Mouse (Mus musculus): ENCODE data around the gene Stx19. TPM values are rescaled to one million over a fixed set of nuclear protein-coding genes. Genes with fewer than 3 reads are reported as not detected.

The Stx19 gene
- total RNA-seq (2021), result not detected
- long read RNA-seq, experiment 1, result 0 reads
- long read RNA-seq, experiment 2, result 0 reads

DNA sequence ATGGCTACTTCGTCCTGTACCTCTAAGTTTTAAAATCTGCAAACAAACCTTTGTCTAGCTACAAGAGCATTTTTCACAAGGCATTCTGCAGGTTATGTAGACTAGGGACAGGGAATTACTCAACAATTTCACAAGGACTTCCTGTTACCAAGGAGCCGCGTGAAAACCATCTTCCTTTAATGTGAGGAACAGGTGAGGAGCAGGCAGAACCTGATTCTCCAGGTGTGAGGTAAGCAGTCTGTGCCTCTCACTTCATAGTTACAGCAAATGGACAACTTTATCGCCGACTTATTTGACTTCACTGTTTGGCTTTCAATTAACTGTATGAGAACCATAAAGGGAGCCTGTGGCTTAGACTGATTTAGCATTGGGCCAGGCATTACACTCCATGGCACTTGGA, at the start of gene Stx19:
Gene Stx19 (plus strand): TSS at position 186 of the 400 bp plus-strand sequence.
- intact Hi-C loops (cut with DNase I), result no loop called here
- no peak for DNase-seq (ENCODE audit: low spot score in 2 of 2)

DNA sequence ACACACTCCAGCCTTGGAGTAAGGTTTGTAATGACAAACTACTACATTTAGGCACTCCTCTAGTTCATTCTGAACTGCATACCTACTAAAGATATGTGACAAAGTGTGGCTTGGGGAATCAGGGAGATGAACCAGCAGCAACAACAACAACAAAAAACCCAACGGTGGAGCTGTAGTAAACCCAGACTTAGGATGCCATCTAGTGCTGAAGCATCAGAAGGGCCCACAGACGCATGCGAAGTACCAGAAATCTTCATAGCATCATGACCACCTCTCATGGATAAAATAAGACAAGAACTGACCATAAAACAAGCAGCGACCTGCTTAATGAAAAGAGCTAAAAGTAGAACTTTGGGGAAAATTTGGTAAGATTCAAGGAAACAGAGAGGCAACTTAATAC, 41.0 kb upstream of the Stx19 start:
- intact Hi-C loops (cut with DNase I), result no loop called here

DNA sequence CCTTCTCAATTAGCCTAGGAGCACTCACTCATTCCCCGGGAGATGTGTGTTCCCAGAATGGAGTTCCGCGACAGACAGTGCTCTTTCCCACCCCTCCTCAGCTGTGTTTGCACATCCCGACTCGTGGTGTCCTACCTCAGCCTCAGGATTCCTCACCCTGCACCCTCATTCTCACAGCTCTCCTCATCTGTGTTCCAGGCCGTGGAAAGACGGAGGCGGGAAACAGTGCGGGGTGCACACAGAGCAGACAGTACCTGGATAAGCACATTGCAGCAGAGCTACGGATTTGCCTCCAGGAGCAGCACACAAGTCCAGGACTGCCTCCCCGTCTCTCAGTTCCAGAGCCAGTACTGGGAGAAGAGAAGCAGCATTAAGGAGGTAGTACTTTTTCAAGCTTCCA, 38.4 kb upstream of the Stx19 start:
- no peak for DNase-seq (ENCODE audit: low spot score in 2 of 2)
- intact Hi-C loops (cut with DNase I), result no loop called here

More for the DNA sequence above, 41.0 kb upstream of the Stx19 start:
- peak; percentile 9 to 31 for DNase-seq (ENCODE audit: low spot score in 2 of 2)

DNA sequence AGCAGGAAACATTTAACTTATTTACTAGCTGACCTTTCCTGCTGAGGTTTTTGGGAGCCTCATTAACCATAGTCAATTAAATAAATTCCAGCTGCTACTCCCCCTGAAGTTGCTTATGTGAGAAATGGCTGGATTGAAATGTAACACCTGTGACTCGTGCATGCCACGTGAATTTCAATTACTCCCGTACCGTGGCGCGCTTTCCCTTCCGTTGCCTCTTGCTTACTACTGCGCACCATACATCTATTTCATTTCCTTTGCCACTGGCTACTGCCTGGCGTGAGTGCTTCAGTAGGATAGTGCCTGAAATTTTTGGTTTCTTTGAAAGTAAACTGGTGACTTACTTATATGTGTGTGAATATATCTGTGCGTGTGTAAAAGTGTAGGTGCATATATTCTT, 36.2 kb upstream of the Stx19 start:
- no peak for DNase-seq (ENCODE audit: low spot score in 2 of 2)
- intact Hi-C loops (cut with DNase I), result no loop called here

DNA sequence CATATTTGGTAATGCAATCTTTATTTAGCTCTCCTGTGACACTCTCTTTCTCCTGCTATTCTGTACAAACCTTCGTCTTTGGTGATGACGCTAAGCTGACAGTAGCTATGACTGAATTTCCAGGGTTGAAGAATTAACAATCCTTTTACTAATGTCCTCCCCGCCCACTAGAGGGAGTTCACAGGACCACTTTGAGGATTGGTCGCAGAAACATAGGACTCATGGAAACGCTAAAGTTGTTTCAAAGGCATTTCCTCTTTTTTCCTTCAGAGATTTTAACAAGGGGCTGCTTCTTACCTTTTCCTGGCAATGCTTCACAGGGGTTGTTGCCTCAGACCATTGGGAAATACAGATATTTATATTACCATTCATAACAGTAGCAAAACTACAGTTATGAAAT, 32.2 kb upstream of the Stx19 start:
- DNase-seq (ENCODE audit: low spot score in 2 of 2), result no peak
- intact Hi-C loops (cut with DNase I), result no loop called here

DNA sequence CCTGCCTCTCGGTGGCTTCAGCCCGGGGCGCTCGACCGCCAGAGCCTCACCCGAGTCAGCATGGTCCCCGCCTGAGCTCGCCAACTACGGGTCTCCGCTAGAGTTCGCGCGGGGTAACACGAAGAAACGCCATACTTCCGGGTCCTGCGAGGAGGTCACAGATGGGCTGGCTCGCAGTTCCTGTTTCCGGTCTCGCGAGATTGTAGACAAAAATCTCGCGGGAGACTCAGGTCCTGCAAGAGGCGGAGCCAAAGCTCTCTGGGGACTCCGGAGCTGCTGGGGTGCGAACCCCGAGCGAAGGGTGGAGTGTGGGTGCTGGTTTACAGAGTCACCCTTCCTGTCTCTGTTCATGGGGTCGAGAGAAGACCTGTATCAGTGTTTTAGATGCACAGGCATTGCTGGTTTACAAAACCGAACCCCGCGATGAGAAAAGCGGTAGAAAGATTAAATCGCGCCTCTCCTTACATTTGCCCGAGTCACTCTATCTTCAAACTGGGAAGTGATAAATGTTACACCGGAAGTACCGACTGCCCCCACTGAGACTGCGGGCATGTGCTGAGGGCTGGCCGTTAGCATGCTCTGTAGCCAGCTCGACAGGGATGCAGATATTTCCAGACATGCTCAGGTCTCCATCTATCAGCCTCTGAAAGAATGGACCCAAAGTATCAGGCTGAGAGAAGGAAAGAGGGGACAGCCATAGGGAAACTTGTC, 27.7 kb upstream of the Stx19 start, which contains the start of gene Nsun3:
Gene Nsun3 (minus strand): TSS at position 198 of the 711 bp plus-strand sequence.
- intact Hi-C loops (cut with DNase I), result loop anchor here (5.0 kb wide), 1 partner anchor 36 kb away; no protein-coding TSS in a partner anchor
- peak; percentile 94 to 97 for DNase-seq (ENCODE audit: low spot score in 2 of 2)

DNA sequence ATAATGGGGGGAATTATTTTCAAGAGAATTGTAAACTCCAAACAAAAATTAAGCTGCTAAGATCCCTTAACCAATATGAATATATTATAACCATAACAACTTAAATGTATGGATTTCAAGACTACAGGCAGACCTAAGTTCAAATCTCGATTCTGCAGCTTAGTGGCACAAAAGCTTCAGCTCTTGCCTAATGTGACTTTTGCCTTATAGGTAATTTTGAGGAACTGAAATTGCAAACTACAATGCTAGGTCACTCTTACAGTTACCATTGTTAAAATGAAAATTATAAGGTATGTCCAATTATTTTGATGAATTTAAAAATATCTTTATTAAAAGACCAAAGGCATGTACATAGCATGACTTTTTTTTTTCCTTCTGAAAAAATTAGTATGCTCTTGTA, 17.9 kb upstream of the Stx19 start:
- no peak for DNase-seq (ENCODE audit: low spot score in 2 of 2)
- intact Hi-C loops (cut with DNase I), result no loop called here

DNA sequence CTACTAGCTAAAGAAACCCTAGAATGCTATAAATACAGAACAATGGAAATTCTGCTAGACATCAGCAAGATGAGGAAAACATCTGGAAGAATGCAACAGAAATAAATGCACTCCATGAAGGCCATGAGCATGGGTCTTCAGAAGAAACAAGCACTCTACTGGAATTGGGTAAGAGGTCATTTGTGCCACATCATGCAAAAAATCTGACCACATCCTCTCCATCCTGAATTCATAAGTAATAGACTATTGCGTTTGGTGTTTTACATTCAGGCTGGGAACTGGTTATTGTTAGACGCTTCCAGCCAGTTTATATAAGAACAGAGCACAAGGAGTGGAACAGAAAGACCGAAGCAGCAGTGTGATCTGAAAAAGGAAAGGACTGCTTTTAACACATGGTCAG, 15.7 kb upstream of the Stx19 start:
- no peak for DNase-seq (ENCODE audit: low spot score in 2 of 2)
- intact Hi-C loops (cut with DNase I), result no loop called here

DNA sequence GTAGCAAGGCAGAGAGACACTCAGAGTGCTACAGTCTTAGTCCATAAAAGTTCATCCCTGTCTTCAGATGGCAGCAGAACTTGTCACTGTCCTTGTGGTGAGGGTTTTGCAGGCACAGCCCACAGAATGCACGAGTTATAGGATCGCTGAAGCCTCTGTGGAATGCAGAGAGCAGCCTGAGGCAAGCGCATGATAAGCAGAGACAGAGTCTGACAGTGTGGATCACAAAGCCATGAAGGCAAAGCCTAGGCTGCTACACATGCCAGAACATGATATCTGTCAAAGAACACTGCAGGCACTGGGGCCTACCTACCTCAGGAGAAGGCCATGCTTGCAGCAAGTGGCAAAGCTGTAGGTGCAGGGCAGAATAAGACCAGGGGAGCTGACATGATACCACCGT, 15.1 kb upstream of the Stx19 start:
- intact Hi-C loops (cut with DNase I), result no loop called here

DNA sequence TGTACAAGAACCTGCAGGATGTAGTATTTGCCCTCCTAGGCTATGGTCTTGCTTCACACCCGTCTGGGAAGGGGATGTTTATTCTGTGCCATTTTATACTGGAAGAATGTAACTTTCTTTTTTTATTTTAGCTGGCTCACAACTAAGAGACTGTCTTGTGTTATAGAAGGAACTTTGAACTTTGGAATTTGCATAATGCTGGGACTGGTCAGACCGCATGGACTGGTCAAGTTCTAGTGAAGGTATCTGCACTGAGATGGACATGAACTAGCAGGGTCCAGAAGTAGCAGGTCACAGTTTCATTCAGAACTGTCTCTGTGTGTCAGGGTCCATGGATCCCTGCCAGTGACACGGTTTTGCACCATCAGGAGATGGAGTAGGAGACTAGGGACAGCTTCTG, 14.6 kb upstream of the Stx19 start:
- DNase-seq (ENCODE audit: low spot score in 2 of 2), result no peak

More for the DNA sequence above, 15.1 kb upstream of the Stx19 start:
- no peak for DNase-seq (ENCODE audit: low spot score in 2 of 2)

DNA sequence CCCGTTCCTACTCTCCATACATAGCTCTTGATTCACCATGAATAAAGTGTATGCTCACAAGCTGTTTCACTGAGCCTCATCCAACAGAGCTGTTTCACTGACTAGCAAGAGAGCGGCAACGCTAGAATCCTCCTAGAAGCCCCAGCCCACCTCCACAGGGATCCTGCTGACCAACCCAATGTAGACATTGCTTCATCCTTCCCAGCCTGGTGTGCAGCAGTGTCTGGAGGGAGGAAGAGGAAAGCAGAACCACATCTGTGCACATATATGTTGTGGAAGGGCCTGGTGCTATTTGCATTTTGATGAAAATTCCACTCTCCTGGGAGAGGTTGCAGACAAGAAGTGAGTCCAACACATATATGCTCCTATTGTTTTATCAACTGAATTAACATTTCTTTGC, 9.9 kb upstream of the Stx19 start:
- intact Hi-C loops (cut with DNase I), result no loop called here
- no peak for DNase-seq (ENCODE audit: low spot score in 2 of 2)

More for the DNA sequence above, 14.6 kb upstream of the Stx19 start:
- intact Hi-C loops (cut with DNase I), result no loop called here

DNA sequence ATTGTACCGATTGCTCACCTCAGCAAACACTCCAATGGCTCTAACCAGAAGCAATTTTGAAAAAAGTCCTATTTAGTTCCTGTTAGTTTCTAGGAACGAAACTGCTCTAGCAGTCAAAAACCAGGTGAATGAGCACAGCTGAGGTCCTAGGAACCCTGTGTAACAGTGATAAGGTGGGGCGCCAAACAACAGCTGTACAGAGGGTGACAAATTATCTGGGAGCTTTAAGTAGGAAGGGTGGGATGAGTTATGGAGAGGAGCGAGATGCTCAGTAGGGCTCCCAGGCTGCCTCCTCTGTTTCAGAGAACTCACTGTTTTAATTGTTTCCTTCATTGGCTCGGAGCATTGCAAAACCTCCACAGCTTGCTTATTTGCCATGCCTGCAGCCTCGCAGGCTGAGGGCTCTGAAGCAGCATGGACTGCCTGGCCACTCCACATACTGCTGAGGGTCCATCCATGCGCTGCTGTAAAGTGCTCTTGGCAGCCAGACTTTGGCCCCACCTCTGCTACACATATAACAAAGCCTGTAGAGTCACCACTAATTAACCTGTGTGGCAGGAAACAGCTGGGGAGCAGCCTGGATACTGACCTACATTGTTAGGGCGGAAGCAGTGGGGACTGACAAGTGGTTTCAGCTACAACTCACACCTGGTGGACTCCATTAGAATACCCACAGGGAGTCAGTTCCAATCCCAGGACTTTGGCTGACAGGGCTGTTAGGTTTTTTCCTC, 7.1 kb upstream of the Stx19 start:
- DNase-seq (ENCODE audit: low spot score in 2 of 2), result no peak
- intact Hi-C loops (cut with DNase I), result no loop called here

DNA sequence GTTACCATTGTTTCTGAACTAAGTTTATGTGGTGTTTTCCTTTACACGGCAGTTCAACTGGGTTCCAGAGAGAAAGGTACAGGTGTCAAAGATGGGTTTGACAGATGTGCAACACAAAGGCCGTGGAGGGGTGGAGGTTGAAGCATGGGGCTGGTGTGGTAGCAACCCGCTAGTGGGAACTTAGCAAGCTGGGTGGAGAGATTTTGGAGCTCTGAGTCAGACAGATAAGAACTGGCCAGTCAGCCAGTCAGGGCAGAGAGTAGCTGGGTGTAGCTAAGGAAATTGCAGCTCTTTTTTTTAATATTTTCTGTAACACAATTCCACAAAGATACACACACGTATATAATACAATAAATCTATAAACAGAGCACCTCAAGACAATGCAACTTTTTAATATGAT, 3.6 kb upstream of the Stx19 start:
- DNase-seq (ENCODE audit: low spot score in 2 of 2), result no peak
- intact Hi-C loops (cut with DNase I), result no loop called here

DNA sequence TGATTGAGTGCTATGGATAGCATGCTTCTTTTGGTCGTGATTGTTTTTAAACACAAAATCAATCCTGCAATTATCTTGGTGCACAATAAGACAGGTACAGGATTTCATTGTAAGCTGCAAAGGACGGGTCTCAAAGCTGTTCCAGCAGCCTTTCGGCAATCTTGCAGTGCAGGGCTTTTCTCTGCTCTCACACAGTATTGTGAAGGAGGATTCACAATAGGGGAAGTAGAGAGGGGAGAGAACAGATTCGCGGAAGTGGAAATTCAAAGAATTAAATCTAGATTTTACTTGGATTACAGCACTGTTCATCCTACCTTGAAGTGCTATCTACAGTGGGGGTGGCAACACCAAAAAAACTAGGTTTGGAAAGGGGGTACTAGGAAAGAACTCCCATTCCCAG, 686 bp upstream of the Stx19 start:
- intact Hi-C loops (cut with DNase I), result no loop called here
- no peak for DNase-seq (ENCODE audit: low spot score in 2 of 2)

DNA sequence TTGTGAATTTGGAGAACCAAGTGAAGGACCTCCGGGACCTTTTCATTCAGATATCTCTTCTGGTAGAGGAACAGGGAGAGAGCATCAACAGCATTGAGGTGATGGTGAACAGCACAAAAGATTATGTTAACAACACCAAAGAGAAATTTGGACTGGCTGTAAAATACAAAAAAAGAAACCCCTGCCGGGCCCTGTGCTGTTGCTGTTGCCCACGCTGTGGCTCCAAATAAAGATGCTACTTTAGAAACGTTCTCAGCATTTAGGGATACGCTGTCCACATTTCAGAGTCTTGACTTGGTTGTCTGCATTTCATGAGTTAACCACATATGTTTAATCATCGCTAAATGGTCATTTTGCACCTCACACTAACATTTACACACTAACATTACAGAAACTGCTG, 8.0 kb downstream of the Stx19 start:
- DNase-seq (ENCODE audit: low spot score in 2 of 2), result no peak
- intact Hi-C loops (cut with DNase I), result loop anchor here (5.0 kb wide), 1 partner anchor 35 kb away; the partner anchor contains the start of gene Nsun3

DNA sequence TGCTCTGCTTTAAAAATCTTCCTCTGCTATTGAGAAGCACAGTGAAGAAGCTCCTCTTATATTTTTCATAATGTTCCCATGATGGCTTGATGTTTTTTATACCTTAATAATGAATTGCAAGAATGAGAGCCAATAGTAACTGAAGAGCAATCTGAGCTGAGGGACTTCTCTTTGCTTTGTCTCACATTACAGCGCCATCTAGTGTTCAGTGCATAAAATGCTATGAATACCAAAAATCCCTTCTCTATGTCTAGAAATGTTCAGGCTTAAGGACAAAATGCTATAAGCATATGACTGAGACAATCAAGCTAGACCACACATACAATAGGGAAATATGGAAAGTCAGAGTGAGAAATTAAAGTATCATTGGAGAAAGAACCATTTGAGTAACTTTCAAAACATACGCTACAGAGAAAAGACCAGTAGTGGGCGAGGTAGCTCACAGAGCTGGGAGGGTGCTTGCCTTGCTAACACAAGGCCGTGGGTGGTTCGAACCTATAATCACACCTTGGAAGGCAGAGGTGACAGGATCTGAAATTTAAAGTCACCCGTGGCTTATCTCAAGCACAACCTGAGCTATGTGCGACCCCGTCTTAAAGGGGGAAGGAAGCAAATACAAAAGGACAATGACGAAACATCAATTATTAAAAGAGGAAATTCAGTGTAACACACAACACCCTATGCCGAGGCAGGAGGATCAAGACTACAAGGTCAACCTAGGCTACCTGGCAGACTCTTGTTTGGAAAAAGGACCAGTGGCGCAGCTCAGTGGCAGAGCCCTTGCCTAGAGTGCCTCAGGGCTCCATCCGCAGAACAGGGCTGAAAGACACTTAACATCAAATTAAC, 11.9 kb downstream of the Stx19 start:
- intact Hi-C loops (cut with DNase I), result no loop called here

DNA sequence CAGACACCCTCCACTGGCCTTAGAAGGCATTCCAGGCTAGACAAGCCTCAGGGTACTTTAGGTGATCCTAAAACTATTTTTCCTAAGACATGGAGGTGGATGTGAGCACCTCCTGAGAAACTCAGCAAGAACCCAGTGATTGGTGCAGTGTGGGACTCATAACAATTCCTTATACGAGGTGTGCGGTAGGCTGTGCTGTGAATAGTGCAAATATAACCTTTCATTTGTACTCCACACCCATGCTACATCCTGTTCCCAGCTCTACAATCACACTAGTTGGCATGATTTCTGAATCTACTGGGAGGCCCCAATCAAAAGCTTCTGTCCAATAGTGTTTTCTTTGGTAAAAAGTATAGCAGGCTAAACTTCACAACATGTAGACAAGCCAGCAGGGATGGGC, 17.6 kb downstream of the Stx19 start:
- intact Hi-C loops (cut with DNase I), result no loop called here
- no peak for DNase-seq (ENCODE audit: low spot score in 2 of 2)

More for the DNA sequence above, 11.9 kb downstream of the Stx19 start:
- peak; percentile 36 to 38 for DNase-seq (ENCODE audit: low spot score in 2 of 2)

DNA sequence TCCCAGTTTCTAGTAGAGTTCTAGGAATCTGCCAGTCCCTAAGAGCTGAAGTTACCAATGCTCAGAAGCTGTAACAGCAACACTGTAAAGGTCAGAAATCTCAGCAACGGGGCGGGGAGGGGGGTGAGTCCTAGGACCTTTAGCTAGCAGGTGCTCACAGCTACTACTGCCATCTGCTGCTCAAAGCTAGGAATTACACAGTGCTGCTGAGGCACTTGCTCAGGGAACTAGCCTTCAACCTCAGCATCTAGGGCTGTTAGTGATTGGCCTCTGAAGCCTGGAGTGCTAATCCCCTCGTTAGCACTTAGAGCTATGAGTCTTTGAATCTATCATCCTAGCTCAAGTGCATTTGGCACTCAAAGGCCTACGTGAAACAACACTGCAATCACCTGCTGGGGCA, 18.0 kb downstream of the Stx19 start:
- DNase-seq (ENCODE audit: low spot score in 2 of 2), result peak; percentile 26 to 36
- intact Hi-C loops (cut with DNase I), result no loop called here

DNA sequence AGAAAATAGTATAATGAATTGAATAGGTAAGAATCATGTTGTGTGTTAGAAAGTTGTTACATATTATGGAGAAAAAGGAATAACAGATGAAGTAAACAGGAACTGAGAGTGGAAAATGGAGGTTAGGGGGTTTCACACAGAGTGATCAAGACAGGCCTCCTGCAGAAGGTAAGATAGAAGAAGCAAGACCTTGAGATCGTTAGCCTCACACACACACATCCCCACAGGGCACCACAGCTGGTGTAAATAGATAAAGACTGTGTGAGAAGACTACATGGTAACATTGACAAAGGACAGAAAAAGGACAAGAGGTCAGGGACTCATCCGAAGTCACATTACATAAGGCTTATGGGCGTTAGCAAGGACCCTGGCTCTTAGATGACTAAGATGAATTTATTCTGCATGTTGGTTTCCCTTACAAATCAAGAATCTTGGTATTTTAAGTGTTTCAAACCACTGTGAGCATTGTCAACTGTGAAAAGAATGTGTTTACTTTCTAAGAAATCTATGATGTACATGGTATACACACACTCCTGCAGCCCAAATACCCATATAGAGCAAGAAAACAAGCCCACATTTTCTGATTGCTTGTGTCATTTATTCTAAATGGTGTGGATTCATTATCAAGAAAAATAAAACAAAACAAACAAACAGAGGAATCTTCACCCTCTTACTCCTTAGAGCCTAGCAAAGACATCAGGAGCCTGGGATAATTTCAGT, 19.7 kb downstream of the Stx19 start:
- DNase-seq (ENCODE audit: low spot score in 2 of 2), result no peak
- intact Hi-C loops (cut with DNase I), result no loop called here

Data from left cerebral cortex, postnatal 14 days (tissue).